Mouse (Mus musculus): ENCODE data around the gene Rara. TPM values are rescaled to one million over a fixed set of nuclear protein-coding genes. Genes with fewer than 3 reads are reported as not detected.
"Not testable (repeated sequence)": the region's sequence is repeated elsewhere in the genome, so short reads cannot be mapped to it uniquely, and the experiment has no call there.

The Rara gene
- polyA plus RNA-seq, 1 experiment from 2014 or later: 16.4 TPM

DNA sequence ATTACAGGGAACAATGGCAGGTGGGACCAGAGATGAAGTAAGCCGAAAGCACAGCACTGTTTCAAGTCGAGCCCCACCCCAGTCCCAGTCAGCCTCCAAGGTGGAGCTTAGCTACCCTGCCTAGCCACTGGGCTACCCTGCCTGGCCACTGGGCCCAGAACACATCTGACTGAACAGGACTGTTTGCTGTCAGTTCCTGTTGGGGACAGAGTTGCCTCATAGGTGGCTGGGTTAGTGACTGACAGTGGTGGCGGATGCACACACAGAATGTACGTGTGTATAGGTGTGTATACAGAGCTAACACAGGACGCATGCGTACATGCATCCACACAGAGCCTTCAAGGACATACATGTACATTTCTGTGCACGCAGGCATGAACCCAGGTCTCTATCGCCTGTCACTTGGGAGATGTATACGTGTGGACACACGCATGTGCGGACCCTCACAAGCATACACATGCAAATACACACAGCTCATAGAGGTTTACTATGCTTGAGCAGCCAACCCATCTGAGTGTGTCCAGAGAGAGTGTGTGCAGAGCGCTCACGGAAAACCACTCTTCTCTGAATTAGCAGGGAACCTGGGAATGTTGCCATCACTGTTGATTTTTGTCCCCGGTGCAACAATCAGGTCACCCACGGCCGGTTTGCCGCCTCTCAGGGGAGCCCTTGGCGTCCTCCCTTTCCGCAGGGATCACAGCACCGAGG is 53.8 kb downstream of the Rara start:
- Histone ChIP-seq H3K27me3 (peaks cover 52% of the 10 kb centered on the region), H3K4me3 (replicated peaks) (peak overlapping the region; percentile 56), H3K36me3 (replicated peaks) (no peaks in the 10 kb centered on the region), H3K27ac (peak overlapping the region; percentile 83), H3K4me1 (peaks cover 22% of the 10 kb centered on the region), H3K9ac (peak overlapping the region; percentile 59), H3K9me3 (no peaks in the 10 kb centered on the region), H3K4me2 (peak overlapping the region; percentile 89)
- ATAC-seq (ENCODE audit: low FRiP score): peak; percentile 33
- 35% methylated on average over 20 of the region's 20 CpGs for WGBS

DNA sequence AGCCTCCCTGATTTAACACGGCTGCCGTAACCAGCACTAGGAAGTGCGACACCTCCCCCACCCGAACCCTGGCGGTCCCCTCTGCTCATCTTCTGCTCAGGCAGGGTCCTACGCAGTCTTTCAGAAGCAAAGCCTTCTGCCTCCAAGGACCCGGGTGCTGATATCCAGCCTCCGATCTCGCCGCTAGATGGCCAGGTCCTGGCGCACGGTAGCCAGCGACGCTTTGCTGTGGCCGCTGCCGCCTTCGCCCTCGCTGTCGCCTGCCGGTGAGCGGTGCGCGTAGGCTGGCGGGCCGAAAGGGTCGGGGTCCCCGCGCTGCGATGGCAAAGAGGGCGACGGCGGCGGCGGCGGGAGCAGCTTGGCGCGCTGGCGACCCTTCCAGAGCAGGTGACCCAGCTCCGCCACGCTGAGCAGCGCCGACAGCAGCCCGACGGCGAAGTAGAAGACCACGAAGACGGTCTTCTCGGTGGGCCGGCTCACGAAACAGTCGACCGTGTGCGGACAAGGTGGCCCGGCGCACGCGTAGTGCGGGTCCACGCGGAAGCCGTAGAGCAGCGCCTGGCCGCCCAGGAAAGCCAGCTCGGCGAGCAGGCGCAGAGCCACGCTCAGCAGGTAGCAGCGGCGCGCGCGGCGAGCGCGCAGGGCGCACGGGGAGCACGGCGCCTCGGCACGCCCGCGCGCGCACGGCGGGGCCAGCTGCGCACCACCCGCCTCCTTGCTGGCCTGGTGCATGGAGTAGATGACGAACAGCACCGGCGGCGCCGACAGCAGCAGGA is 54.6 kb downstream of the Rara start:
- 0% methylated on average over 94 of the region's 94 CpGs for WGBS
- peaks cover 22% of the 10 kb centered on the region for H3K4me1 ChIP-seq
- H3K27me3 ChIP-seq: peaks cover 52% of the 10 kb centered on the region
- peak overlapping the region; percentile 83 for H3K27ac ChIP-seq
- H3K36me3 ChIP-seq (replicated peaks): no peaks in the 10 kb centered on the region
- peak overlapping the region; percentile 89 for H3K4me2 ChIP-seq
- ATAC-seq (ENCODE audit: low FRiP score): peak; percentile 81
- no peaks in the 10 kb centered on the region for H3K9me3 ChIP-seq
- peak overlapping the region; percentile 59 for H3K9ac ChIP-seq
- H3K4me3 ChIP-seq (replicated peaks): peak overlapping the region; percentile 56

DNA sequence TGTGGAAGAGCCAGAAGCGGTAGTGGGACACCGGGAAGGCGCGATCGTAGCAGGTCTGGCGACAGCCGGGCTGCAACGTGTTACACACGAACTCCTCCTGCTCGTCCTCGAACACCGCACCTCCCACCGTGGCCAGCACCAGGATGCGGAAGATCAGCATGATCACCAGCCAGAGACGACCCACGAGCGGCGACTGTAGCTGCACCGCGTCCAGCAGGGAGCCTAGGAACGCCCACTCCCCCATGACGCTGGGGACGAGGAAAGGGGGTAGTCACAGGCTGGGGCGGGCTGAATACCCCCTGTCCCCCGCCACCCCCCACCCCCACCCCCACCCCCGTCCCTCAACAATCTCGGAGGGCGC is 55.1 kb downstream of the Rara start, which contains the start of gene Gjd3:
TSS of gene Gjd3 (minus strand) at position 244 of the 361 bp plus-strand sequence.
- H3K36me3 ChIP-seq (replicated peaks): no peaks in the 10 kb centered on the region
- H3K4me1 ChIP-seq: peaks cover 22% of the 10 kb centered on the region
- peak within 1 kb of the TSS; percentile 56 for H3K4me3 ChIP-seq (replicated peaks)
- WGBS: under 1% methylated on average over 27 of the region's 28 CpGs
- peak within 1 kb of the TSS; percentile 59 for H3K9ac ChIP-seq
- H3K9me3 ChIP-seq: no peaks in the 10 kb centered on the region
- peak within 1 kb of the TSS; percentile 83 for H3K27ac ChIP-seq
- peaks cover 52% of the 10 kb centered on the region for H3K27me3 ChIP-seq
- peak; percentile 34 for ATAC-seq (ENCODE audit: low FRiP score)
- H3K4me2 ChIP-seq: peak within 1 kb of the TSS; percentile 89

DNA sequence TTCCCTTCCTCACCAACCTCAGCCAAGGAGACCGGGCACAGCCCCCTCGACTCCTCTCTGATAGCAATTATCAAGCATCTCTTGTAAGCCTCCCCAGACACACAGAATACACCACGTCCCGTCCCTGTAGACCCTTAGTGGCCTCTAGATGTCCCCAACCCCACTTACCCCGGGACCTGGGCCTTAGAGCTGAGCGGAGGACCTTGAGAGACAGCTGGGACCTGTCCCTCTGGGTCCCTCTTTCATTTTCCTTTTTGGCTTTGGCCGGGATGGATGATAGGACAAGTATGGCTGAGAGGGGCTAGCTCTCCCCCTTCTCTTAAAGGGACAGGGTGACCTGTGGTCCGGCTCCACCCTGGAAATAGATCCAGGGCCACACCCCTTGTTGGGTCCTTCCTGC is 55.9 kb downstream of the Rara start:
- 51% methylated on average over 8 of the region's 8 CpGs for WGBS
- no peak for ATAC-seq (ENCODE audit: low FRiP score)
- Histone ChIP-seq H3K4me2 (no peak overlapping the region), H3K9me3 (no peaks in the 10 kb centered on the region), H3K27me3 (peaks cover 52% of the 10 kb centered on the region), H3K27ac (no peak overlapping the region), H3K36me3 (replicated peaks) (no peaks in the 10 kb centered on the region), H3K9ac (no peak overlapping the region), H3K4me1 (peaks cover 22% of the 10 kb centered on the region), H3K4me3 (replicated peaks) (no peak overlapping the region)

DNA sequence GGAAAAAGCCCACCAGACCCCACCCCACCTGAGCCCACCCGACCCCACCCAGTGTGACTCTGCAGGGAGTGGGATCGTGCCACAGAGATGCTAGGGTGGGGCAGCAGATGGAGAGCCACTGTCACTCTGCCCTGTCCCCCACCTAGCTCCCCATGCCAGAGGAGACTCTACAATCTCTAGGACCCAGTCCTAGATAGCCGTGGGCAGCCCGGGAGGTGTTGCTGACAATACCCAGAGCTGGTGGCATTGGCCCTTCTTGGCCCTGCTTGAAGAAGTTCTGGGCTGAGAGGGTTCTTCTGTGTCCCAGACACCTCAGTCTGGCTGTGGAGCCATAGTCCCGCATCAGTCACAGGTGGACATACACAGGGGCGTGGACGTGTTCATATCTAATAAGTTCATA is 57.9 kb downstream of the Rara start:
- Histone ChIP-seq H3K27me3 (peaks cover 47% of the 10 kb centered on the region), H3K4me3 (replicated peaks) (no peak overlapping the region), H3K4me1 (peaks cover 22% of the 10 kb centered on the region), H3K36me3 (replicated peaks) (peaks cover 1% of the 10 kb centered on the region; the same call in 1 of the 2 replicates), H3K4me2 (no peak overlapping the region), H3K9me3 (no peaks in the 10 kb centered on the region), H3K9ac (no peak overlapping the region), H3K27ac (no peak overlapping the region)
- WGBS: 96% methylated on average over 7 of the region's 7 CpGs
- no peak for ATAC-seq (ENCODE audit: low FRiP score)

DNA sequence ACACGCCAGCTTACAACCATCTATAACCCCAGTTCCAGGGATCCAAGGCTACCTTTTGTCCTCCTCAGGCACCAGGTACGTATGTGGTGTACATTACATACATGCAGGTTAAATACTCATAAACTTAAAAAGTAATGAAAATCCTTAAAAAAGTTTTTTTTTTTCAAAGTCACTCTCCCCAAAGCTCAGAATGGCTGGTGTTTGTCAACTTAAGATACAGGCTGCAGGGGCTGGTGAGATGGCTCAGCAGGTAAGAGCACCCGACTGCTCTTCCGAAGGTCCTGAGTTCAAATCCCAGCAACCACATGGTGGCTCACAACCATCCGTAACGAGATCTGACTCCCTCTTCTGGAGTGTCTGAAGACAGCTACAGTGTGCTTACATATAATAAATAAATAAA is 60.6 kb downstream of the Rara start:
- not testable (repeated sequence) for ATAC-seq (ENCODE audit: low FRiP score)

DNA sequence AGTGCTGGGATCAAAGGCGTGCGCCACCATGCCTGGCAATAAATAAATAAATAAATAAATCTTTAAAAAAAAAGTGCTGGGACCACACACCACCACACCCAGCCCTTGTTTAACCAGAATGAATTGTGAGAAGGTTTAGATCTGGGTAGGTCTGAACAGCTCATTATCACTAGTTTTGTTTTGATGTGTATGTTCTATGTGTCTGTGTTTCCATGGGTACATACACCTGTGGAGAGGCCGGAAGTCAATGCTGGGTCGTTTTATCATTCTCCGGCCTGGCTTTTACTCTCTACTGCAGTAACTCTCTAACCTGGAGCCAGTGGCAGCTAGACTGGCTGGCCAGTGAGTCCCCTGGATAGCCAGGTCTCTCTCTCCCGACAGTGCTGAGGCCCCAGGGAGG is 63.2 kb downstream of the Rara start:
- Histone ChIP-seq H3K4me3 (replicated peaks) (no peak overlapping the region), H3K9ac (no peak overlapping the region), H3K27ac (no peak overlapping the region), H3K27me3 (no peaks in the 10 kb centered on the region), H3K4me1 (no peaks in the 10 kb centered on the region), H3K36me3 (replicated peaks) (peaks cover 52% of the 10 kb centered on the region), H3K9me3 (no peaks in the 10 kb centered on the region), H3K4me2 (no peak overlapping the region)
- 85% methylated on average over 6 of the region's 6 CpGs for WGBS
- no peak for ATAC-seq (ENCODE audit: low FRiP score)

More for the DNA sequence above, 60.6 kb downstream of the Rara start:
- H3K9me3 ChIP-seq; H3K27ac ChIP-seq; H3K4me3 ChIP-seq (replicated peaks); H3K9ac ChIP-seq; H3K4me2 ChIP-seq; H3K4me1 ChIP-seq: not testable (repeated sequence)
- H3K27me3 ChIP-seq: peaks cover 21% of the 10 kb centered on the region
- WGBS: 93% methylated on average over 6 of the region's 6 CpGs
- peaks cover 26% of the 10 kb centered on the region for H3K36me3 ChIP-seq (replicated peaks)

DNA sequence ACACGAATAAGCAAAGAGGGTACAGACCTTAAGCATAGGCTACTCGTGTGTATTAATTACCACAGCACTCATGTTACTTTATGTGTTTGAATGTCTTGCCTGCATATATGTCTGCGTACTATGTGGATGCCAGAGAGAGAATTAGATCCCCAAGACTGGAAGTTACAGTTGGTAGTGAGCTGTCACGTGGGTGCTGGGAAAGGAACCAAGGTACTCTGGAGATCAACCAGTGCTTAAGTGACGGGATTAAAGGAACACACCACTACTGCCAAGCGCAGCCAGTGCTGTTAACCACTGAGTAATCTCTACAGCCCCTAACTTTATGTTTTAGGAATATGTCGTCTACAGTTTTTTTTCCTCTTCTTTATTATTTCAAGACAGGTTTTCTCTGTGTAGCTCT is 68.4 kb downstream of the Rara start:
- Histone ChIP-seq H3K27ac (no peak overlapping the region), H3K4me1 (no peaks in the 10 kb centered on the region), H3K9ac (no peak overlapping the region), H3K9me3 (no peaks in the 10 kb centered on the region), H3K27me3 (no peaks in the 10 kb centered on the region), H3K4me3 (replicated peaks) (no peak overlapping the region), H3K36me3 (replicated peaks) (peaks cover 98% of the 10 kb centered on the region), H3K4me2 (no peak overlapping the region)
- no peak for ATAC-seq (ENCODE audit: low FRiP score)
- 92% methylated on average over 7 of the region's 7 CpGs for WGBS

DNA sequence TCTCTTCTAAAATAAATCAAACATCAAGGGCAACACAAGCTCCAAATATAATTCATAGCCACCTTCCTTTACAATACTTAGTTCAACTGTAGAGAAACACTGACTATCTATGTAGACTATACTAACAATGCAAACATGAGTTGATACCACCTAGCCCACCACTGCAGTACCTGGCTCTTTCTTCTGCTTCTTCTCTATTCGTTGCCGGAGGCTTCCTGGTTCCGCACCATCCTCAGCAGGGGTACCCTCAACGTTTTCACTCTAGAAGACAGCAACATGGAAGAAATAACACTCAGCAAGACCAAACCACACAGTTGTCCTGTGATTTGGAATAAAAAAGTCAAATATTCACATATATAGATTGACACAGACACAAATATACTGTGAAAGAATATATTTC is 70.0 kb downstream of the Rara start:
- H3K36me3 ChIP-seq (replicated peaks): peaks cover 99% of the 10 kb centered on the region
- 95% methylated on average over 4 of the region's 4 CpGs for WGBS
- H3K9ac ChIP-seq: no peak overlapping the region
- H3K9me3 ChIP-seq: no peaks in the 10 kb centered on the region
- H3K27me3 ChIP-seq: no peaks in the 10 kb centered on the region
- H3K27ac ChIP-seq: no peak overlapping the region
- no peaks in the 10 kb centered on the region for H3K4me1 ChIP-seq
- ATAC-seq (ENCODE audit: low FRiP score): no peak
- no peak overlapping the region for H3K4me3 ChIP-seq (replicated peaks)
- H3K4me2 ChIP-seq: no peak overlapping the region

DNA sequence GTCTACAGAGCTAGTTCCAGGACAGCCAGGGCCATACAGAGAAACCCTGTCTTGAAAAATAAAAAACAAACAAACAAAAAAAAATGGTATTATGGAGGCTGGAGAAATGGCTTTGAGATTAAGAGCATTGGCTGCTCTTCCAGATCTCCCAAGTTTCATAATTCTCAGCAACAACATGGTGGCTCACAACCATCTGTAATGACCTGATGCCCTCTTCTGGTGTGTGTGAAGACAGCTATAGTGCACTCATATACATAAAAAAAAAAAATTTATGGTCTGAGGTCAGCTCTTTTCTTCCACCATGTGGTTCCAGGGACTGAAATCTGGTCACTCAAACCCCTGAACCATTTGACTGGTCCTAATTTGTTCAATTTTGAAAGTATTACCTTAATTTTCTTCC is 71.2 kb downstream of the Rara start:
- Histone ChIP-seq H3K4me2 (no peak overlapping the region), H3K4me1 (no peaks in the 10 kb centered on the region), H3K27me3 (no peaks in the 10 kb centered on the region), H3K36me3 (replicated peaks) (peaks cover 99% of the 10 kb centered on the region), H3K4me3 (replicated peaks) (no peak overlapping the region), H3K9ac (no peak overlapping the region), H3K9me3 (no peaks in the 10 kb centered on the region), H3K27ac (no peak overlapping the region)
- no peak for ATAC-seq (ENCODE audit: low FRiP score)

DNA sequence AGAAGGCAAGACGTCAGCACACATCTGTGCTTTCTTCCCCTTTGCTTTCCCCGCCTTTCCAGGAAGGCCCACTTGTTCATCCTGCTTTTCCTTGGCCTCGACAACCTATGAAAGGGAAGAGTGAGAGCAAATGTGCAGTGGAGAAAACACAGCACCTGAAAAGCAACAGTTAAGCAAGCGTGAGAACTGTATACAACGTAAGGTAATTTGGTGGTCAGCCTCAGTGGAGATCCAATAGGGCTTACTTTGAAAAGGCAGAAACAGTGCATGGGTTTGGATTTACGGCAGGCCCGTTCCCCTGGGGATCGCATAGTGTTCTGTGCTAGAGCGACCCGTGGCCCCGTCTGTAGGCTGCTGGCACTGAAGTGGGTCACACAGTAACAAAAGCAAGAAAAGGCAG is 71.6 kb downstream of the Rara start:
- Histone ChIP-seq H3K27ac (no peak overlapping the region), H3K27me3 (no peaks in the 10 kb centered on the region), H3K9ac (no peak overlapping the region), H3K4me1 (no peaks in the 10 kb centered on the region), H3K4me2 (no peak overlapping the region), H3K36me3 (replicated peaks) (peaks cover 99% of the 10 kb centered on the region), H3K4me3 (replicated peaks) (no peak overlapping the region), H3K9me3 (no peaks in the 10 kb centered on the region)
- 94% methylated on average over 11 of the region's 11 CpGs for WGBS
- no peak for ATAC-seq (ENCODE audit: low FRiP score)

DNA sequence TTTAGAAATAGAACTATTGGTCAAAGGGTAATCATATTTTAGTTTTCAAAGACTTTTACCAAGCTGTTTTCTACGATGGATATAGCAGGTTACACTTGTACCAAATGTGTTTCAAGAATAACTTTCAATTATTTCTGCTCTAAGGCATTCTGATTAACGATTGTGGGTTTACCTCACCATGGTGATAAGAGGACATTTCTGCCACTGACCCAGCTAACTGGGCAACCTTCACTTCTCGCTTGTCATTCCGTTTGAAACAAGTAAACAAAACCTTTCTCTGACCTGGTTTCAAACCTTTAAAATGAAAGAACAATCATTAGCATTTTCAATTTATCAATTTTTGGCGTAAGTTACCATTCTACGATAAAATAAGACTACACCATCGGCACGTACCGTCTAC is 79.2 kb downstream of the Rara start:
- Histone ChIP-seq H3K9me3 (no peaks in the 10 kb centered on the region), H3K27me3 (no peaks in the 10 kb centered on the region)
- ATAC-seq (ENCODE audit: low FRiP score): no peak

DNA sequence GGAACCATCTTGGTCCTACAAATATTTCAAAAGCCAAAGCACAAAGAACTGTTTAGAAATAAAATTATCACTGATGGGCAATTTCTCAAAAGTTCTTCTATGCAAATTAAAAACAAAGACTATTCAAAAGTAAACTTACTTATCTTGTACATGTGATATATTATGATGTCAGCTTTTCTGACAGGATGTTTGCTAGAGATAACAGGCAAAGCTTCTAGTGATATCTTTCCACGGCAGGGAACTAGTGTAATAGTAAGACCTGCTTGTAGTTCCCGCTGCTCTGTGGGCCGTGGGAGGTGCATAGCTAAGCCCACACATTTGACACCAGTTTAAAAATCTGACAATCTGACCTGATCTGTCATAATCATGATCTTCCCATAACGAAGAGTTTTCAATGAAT is 82.5 kb downstream of the Rara start:
- Histone ChIP-seq H3K4me3 (replicated peaks) (no peak overlapping the region), H3K27me3 (no peaks in the 10 kb centered on the region), H3K4me1 (no peaks in the 10 kb centered on the region), H3K36me3 (replicated peaks) (peaks cover 95% of the 10 kb centered on the region), H3K9ac (no peak overlapping the region), H3K27ac (no peak overlapping the region), H3K4me2 (no peak overlapping the region), H3K9me3 (no peaks in the 10 kb centered on the region)
- ATAC-seq (ENCODE audit: low FRiP score): no peak
- 94% methylated on average over 4 of the region's 4 CpGs for WGBS

More for the DNA sequence above, 79.2 kb downstream of the Rara start:
- Histone ChIP-seq H3K4me1 (no peaks in the 10 kb centered on the region), H3K36me3 (replicated peaks) (peaks cover 94% of the 10 kb centered on the region), H3K27ac (no peak overlapping the region), H3K9ac (no peak overlapping the region), H3K4me3 (replicated peaks) (no peak overlapping the region), H3K4me2 (no peak overlapping the region)
- WGBS: 95% methylated on average over 9 of the region's 9 CpGs

Measured in forebrain, embryonic 12.5 days (tissue).